Mouse (Mus musculus): ENCODE results near the gene Crocc2.
"Not testable (repeated sequence)": the region's sequence is repeated elsewhere in the genome, so short reads cannot be mapped to it uniquely, and the experiment has no call there.

Gene Crocc2

GRCm38 (mm10) chr1:93162588-93162987 lies 5.9 kb upstream of the Crocc2 start:
- DNase-seq: no peak

DNA sequence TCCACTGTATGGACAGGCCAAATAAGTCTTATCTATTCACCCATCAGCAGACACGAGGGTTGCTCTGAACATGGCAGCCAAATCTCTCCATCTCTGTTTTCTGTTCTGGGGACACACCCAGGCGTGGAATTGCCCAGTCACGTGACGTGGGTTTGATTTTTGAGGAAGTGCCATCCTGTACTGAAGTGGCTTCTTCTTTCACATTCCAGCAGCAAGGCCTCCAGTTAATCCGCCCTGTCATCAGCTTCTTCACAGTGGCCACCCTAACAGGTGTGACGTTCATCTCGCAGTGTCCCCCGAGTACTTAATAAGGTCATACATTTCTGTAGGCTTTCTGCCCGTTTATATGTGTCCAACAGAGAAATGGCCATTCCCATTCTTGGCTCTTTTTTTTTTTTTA lies 3.1 kb upstream of the Crocc2 start:
- DNase-seq: no peak

DNA sequence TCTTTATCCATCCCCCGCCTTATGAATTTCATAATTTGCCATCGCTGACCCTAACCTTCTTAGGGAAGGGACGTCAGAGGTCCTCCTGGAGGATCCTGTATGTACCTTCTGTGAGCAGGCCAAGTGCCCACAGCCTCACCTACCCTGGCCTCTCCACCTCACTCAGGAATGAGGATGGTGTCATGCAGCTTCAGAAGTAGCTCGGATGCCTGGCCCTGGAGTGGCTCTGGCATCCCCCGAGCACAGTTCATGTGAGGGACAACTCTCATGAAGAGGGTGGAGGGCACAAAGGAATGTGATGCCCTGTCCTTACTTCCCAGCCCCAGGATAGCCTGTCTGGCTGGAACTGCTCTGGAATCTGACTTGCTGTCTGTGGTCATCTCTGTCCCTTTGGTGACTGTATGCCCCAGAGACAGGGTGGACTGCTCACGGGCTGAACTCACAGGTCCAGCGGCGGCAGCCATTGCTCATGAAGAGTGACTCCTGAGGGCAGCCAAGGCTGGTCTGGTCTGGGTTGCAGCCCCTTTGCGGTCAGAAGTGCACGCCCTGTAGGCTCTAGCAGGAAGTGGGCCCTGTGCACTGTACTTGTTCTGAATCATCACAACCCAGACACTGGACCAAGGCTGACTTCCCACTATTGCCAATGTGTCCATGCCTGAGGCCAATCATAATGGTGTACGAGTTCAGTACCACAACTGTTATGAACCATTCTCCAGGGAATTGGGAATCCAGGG lies 2.0 kb upstream of the Crocc2 start:
- no peak for DNase-seq

DNA sequence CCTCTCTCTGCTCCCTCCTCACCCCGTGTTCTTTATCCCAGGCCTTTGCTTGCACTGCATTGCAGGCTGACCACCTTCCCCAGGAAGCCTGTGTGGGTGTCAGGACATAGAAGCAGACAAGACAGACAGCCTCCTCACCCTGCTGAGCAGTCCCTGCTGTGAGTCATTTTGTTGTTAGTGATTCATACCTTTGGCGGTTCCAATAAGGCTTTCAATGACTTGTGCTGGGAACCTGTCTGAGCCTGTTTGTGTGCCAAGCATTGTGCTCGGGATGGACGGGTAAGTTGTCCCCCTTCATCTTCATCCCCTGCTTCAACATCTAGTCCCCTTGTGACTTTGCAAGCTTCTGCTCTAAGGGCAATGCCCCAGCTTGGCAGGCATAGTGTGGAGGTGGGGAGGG lies 5.1 kb downstream of the Crocc2 start:
- no peak for DNase-seq

- peak; percentile 83 to 87 for DNase-seq
Observed at GRCm38 (mm10) chr1:93174399-93174798, 5.9 kb downstream of the Crocc2 start.

DNA sequence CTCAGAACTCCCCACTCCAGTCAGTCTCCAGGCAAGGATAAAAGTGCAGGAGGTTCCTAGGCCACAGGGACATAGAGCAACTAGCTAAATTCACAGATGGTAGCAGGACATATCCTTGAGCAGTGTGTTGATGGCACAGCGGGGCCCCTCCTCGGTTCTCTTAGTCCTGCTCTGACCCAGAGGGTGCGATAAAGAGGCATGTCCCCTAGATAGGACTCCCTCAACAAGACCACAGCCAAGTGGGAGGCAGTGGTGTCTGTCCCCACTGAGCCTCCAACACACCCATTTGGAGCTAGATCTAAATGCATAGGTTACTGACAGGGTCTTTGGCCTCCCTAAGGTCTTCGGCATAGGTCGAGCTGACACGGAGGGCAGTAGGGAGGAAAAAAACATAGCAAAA lies 7.3 kb downstream of the Crocc2 start:
- no peak for DNase-seq

DNA sequence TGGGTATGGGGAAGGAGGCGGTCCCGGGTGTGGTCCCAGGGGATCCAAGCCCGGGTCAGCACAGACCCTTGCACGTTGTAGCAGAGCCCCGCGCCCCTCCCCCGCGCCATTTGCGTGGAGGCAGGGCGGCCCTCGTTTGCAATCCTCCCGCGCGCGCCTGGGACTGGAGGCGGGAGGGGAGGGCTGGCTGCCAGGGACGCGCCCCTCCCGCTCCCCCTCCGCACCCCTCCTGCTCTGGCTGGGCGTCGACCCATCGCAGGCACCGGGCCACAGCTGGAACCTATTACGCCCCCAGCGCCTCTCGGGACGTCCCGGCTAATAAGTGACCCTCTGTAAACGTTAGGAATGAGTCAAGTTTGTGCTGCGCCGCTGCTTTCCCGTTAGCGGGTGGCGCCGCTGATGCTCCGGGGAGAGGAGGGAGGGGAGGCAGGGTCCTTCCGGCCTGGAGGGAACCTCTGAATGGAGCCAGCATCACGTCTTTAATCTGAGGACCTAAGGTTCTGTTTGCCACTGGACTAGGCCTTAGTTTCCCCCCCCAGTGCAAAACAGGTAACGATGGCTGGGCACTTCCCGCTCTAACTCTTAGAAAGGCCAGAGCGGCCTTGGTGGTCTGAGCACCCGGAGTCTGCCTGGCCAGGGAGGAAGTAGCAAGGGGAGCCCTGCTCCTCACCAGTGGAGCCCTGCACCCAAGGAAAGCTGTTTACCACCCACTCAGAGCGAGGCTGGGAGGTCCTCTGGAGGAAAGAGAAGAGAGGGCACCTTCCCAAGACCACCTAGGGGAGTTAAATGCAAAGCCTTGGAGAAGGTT lies 8.2 kb downstream of the Crocc2 start:
- no peak for DNase-seq

- DNase-seq: no peak
Observed at GRCm38 (mm10) chr1:93182281-93182680, 13.8 kb downstream of the Crocc2 start.

DNA sequence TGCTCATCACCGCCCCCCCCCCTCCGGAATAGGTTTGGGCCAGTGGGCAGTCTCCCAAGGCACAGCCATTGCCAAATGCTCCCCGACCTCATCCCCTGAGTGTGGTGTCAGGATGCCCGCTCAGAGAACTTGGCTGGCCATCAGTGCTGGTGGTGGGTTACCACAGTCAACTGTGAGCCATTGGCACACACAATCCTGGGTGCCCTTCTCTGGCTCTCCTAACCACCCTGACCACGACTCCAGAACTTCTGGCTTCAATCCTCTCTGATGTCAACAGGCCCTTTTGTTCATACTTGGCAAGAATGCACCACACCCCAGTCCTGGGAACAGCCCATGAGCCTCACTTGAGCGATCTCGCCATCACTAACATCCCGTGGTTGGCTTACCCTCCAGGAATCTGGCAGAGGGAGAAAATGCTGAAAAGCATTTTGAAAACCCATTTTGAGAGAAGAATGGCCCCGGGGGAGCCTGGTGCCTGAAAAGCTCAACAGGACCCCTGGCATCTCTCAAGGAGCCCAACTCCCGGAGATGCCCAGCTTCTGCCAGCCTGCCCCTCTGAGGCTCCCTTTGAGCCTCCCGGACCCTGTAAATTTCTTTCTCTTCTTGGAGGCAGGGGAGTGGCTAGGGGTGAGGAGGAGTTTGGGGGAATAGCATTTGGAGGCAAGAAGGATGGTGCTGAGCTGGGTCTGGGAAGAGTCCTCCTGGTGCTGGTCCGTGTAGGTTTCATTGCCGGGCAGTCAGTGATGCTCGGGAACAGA lies 15.7 kb downstream of the Crocc2 start:
- peak in 1 of 2 experiments; percentile 20 for DNase-seq

DNA sequence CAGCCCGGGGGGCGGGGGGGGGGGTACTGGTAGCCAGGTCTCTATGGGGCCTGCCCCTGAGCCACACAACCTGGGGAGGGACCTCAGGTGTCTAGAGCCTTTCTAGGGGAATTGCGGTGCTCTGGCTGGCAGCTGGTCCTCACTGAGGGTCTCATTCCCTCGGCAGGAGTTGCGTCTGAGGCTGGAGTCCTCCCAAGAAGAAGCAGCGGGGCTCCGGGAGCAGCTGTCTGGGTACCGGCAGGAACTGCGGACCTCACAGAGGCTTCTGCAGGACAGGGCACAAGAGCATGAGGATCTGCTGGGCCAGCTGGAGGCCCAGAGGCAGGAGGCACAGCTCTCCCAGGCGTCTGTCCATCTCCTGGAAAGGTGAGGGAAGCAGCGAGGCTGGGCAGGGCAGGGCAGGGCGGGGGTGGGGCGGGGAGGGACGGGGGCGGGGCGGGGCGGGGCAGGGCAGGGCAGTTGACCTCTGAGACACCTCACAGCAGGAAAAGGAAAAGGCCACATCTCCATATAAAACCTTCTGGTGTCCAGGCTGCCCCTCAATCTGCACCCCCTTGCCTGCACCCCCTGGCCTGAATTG lies 22.3 kb downstream of the Crocc2 start:
- no peak for DNase-seq

DNA sequence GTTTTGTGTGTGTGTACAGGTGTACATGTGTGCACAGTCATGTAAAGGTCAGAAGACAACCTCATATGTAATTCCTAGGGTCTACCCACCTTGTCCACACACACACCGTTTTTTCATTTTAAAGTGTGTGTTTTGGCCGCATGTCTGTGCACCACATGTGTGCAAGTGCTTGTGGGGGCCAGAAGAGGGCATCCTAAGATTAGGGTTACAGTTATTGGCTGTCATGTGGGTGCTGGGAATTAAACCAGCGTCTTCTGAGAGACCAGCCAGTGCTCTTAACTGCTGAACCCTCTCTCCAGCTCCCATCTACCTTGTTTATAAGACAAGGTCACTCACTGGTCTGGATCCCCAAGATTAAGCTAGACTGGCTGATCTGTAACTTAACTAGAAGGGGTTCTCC lies 26.4 kb downstream of the Crocc2 start:
- DNase-seq: no peak

- not testable (repeated sequence) for DNase-seq
Observed at GRCm38 (mm10) chr1:93197454-93197853, 28.9 kb downstream of the Crocc2 start.

- DNase-seq: no peak
Observed at GRCm38 (mm10) chr1:93197916-93198315, 29.4 kb downstream of the Crocc2 start.

DNA sequence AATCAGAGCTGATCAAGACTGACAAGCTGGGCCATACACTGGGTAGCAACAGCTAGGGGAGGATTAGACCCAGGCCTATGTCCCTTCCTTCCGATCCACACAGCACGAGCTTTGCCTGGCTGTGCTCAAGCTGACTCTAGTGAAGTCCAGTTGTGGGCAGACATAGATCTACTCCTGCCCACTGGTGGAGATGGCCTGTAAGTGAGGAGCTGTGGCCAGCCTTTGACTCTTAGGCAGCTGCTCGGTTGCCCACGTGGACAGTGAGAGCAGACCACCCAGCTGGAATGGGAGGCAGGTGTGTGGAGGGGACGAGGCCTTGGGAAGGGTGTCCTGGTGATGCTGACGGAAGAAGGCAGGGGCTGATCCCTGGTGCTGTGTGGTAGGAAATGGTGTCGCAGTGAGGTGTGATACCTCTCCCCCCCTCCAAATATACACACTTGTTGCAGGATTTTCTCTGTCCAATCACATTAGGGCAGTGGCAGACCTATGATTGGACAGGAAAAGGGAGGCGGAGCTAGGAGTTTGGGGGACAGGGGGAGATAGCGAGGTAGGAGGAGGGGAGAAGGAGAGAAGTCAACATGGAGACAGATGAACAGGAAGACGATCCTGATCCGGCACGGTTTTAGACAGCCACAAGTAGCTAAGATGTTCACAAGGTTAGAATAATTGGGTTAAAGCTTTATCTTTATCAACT lies 37.9 kb downstream of the Crocc2 start:
- no peak for DNase-seq

DNA sequence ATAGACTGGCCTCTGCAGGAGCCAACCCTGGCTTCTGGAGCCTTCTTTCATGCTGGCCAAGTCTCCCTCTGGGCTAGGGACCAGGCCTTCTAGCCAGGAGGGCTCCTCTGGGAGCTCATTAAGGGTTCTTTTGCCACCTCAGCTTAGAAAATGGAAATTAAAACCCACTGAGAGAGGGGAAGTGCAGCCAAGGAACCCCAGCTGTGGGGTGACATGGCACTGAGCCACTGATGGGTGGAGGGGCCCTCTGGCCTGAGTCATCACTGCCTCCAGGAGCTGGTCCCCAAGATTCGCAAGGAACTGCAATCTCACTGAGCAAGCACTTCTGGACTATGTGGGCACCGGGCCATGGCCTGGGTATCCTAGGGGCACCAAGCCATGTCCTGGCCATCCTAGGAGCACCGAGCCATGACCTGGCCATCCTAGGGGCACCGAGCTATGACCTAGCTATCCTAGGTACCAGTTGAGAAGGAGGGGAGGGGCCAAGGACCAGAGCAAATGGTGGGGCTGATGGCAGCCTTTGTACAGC lies 39.1 kb downstream of the Crocc2 start:
- no peak for DNase-seq

- DNase-seq: peak in 1 of 2 experiments; percentile 37
Observed at GRCm38 (mm10) chr1:93210213-93210641, 41.7 kb downstream of the Crocc2 start.

- no peak for DNase-seq
Observed at GRCm38 (mm10) chr1:93211019-93211418, 42.5 kb downstream of the Crocc2 start.

GRCm38 (mm10) chr1:93211549-93212220 lies 43.2 kb downstream of the Crocc2 start:
- DNase-seq: no peak

DNA sequence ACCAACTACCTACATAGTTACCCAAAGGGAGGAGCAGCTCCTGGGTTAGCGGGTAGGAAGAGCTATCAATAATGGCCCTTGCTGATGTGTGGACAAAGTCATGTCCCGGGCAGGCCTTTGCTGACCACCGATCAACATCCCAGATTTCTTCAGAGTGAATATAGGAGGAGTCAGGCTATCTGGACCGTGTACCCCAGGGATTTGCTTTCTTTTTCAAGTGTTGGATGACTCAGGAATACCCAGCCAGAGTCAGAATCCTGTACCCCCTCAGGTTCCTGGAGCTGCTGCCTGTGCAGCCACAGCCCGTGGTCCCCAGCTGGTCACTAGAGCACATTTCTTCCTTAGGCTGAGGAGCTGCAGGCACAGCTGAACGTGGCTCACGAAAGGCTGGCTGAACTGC lies 43.9 kb downstream of the Crocc2 start:
- DNase-seq: no peak

DNA sequence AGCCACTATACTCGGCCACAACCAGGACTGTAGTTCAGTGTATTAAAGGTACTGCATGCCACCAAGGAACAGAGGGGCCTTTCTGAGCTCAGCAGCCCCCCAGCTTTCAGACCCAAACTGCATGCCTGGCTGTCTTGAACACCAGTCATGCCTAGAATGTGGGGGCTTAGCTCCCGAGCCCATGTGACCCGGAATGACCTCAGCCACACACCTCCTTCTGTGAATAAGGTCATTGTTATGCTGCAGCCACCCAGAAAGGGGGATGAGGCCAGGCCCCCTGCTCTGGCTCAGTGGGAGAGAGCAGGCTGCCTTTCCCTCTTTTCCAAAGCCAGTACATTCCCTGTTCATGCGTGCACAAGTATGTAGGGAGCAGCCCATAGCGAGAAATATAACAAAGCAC lies 46.1 kb downstream of the Crocc2 start:
- no peak for DNase-seq

GRCm38 (mm10) chr1:93216839-93217497 lies 48.4 kb downstream of the Crocc2 start:
- DNase-seq: no peak
